Mouse (Mus musculus) cortical plate, adult 2 months (tissue): Measurements from ENCODE around the gene Nrxn3. TPM values are rescaled to one million over a fixed set of nuclear protein-coding genes. Genes with fewer than 3 reads are reported as not detected.

ENCODE experiments used
- H3K27ac ChIP-seq: fragments of 200-500 bp; 2 replicates; pipeline ENCODE4 v1.5.1; 2012; ENCODE audit warnings: low read length, control low read depth, inconsistent platforms; ENCODE audit not compliant: insufficient read depth
- H3K4me1 ChIP-seq: fragments of 200-500 bp; 2 replicates; pipeline ENCODE4 v1.6.1; 2011; ENCODE audit warnings: low read length; ENCODE audit not compliant: control insufficient read depth, insufficient read depth
- H3K4me3 ChIP-seq: fragments of 200-500 bp; 2 replicates; pipeline ENCODE4 v1.5.1; 2011; ENCODE audit warnings: mild to moderate bottlenecking, low read length, control low read depth; ENCODE audit not compliant: insufficient read depth
- CTCF ChIP-seq: fragments of 200-500 bp; IDR thresholded peaks from 2 replicates; pipeline ENCODE4 v1.5.1; 2011; ENCODE audit warnings: mild to moderate bottlenecking, control low read depth, low read length; ENCODE audit not compliant: insufficient read depth; ENCODE audit errors: extremely low read depth
- POLR2A ChIP-seq: fragments of 200-500 bp; IDR thresholded peaks from 2 replicates; pipeline ENCODE4 v1.6.1; 2011; ENCODE audit warnings: mild to moderate bottlenecking, low read length, control low read depth; ENCODE audit not compliant: insufficient read depth; ENCODE audit errors: extremely low read depth
- polyA plus RNA-seq: library from polyadenylated mRNA; depleted of rRNA; stranded (reverse); fragments of >200 nt; gene quantifications from 2 replicates; pipeline ENCODE4 v1.2.3, GENCODE M21; 2012

The Nrxn3 gene
- polyA plus RNA-seq, 1 experiment = 70.2 TPM

DNA sequence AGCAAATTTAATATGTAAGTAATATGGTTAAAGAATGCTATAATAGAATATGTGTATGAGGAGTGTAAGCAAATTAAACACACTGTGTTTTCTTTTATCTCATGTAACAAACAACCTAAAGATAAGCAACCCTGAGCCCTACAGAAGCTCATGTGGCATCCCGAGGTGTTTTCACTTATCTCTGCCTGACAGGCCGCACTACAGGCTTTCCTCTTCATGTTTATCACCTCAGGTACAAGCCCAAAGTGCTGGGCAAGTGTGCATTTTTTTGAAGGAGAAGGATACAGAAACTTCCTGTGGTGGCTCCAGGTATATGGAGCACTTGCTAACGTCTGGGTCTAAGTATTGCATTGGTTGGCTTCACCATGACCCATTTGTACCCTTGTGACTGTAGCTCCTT is 998.3 kb downstream of the Nrxn3 start:
- 0 out of 2 replicates have a peak, but pooled peaks cover 2% of the 10 kb centered on the region for H3K4me1 ChIP-seq
- TF ChIP-seq POLR2A = no peak
- no peak for TF ChIP-seq CTCF

DNA sequence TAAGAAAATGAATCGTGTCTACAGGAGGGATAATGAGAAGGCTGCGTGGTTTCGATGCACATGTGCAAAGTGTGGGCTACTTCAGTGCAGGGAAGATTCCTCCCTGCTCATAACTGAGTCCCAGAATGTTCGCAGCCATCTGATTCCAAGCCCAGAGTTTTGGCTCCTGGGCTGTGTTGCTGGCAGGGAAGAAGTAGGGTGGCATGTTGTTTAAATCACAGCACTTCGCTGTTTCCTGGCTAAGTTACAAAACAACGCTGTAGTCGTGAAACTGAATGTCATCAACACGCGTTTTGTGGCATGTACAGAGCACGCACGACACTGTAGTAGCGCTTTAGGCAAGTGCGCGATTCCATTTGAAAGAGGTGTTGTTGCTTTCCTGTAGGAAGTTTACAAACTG is 999.8 kb downstream of the Nrxn3 start:
- Histone ChIP-seq H3K4me1 (0 out of 2 replicates have a peak, but pooled peaks cover 2% of the 10 kb centered on the region), H3K4me3 (no peak overlapping the region), H3K27ac (no peak overlapping the region)
- TF ChIP-seq CTCF = no peak
- no peak for TF ChIP-seq POLR2A

More for the DNA sequence above, 998.3 kb downstream of the Nrxn3 start:
- H3K4me3 ChIP-seq = no peak overlapping the region
- no peak overlapping the region for H3K27ac ChIP-seq

DNA sequence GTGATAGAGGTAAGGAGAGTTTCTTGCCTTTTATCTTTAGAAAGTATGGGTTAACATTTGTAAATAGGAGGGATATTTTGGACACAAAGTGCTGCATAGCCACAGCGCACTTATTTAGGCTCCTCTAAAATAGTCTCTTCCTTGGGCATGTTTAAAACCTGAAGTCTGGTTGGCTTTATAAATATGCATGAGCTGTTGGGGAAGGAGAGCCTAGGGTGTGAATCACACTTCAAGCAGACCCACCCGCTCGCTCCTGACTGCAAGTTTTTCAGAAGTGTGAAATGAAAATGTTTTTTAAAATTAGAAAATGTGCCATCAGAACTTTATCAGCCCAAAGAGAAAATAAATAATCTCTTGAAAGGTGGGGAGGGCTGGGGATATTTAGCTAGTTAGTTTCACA is 1001.4 kb downstream of the Nrxn3 start:
- Histone ChIP-seq H3K4me1 (0 out of 2 replicates have a peak, but pooled peaks cover 2% of the 10 kb centered on the region), H3K27ac (no peak overlapping the region), H3K4me3 (no peak overlapping the region)
- TF ChIP-seq POLR2A (no peak), CTCF (no peak)

DNA sequence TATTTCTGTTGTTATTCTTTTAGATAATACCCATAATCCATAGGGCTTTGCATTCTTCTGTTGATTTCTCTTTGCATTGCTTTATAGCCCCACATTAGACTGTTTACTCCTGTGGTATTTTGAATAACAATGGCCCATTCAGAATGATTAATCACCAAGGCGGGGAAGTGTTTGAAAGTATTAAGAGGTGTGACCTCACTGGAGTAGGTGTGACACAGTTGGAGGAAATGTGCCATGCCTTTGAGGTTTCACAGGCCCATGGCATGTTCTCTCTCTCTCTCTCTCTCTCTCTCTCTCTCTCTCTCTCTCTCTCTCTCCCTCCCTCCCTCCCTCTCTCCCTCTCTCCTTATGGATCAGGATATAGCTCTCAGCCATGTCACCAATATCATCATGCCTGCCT is 1019.6 kb downstream of the Nrxn3 start:
- TF ChIP-seq POLR2A = no peak
- TF ChIP-seq CTCF = no peak
- Histone ChIP-seq H3K4me1 (no peaks in the 10 kb centered on the region), H3K4me3 (no peak overlapping the region), H3K27ac (no peak overlapping the region)

DNA sequence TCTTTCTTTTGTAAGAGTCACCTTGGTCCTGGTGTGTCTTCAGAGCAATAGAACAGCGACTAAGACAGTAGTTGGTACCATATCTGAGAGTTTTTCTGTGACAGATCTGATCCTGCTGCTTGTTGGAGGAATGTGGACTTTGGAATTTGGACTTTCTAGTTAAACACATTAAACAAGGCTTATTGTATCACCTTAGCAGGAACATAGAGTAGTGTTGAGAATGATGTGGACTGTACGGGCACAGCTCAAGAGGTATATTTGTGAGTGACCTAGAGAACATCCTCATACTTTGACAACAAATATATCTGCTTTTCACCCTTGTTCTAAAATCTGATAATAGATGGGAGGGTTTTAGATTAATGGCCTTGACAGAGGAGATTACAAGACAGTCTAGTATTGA is 1020.1 kb downstream of the Nrxn3 start:
- TF ChIP-seq POLR2A (no peak), CTCF (no peak)
- Histone ChIP-seq H3K4me3 (no peak overlapping the region), H3K27ac (no peak overlapping the region), H3K4me1 (no peaks in the 10 kb centered on the region)

DNA sequence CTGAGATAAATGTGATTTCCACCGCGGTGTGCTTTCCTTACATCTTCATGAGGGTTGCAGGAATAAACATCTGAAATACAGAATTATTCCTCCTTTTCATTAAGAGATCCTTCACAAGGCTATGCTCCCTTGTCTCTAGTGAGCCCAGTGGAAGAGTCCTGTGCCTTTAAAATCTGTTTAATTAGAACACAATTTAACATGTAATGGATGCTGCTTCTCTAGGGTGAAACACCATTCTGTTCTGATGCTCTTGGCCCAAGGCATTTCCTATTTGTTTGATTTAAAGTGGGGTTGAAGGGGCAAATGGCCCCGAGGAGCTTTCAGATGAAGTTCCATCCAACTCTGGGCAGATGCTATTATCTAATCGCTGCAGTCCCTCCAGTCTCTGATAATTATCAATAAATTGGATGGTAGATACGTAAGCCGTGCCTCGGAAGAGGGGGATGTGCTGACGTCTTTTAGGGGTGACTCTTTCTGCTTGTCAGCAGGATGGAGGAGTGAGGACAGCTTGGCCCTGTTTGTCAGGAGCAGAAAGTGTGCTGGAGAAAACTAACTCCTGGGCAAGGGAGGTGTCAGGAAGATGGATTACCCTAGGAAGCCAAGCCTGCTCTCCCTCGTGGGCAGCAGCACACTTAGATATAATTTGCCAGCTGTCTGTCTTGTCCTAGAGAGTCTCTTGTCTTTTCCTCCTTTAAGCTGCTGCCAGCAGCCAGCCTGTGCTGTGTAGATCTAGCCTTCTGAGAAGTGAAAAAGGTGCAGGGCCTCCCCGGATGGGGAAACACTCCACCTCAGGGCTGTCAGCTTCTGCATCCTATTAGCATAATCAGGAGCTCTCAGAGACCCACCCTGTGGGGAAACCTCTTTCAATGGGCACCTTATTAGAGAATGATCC is 1041.8 kb downstream of the Nrxn3 start:
- Histone ChIP-seq H3K4me3 (no peak overlapping the region), H3K27ac (no peak overlapping the region)
- TF ChIP-seq POLR2A (no peak), CTCF (no peak)

DNA sequence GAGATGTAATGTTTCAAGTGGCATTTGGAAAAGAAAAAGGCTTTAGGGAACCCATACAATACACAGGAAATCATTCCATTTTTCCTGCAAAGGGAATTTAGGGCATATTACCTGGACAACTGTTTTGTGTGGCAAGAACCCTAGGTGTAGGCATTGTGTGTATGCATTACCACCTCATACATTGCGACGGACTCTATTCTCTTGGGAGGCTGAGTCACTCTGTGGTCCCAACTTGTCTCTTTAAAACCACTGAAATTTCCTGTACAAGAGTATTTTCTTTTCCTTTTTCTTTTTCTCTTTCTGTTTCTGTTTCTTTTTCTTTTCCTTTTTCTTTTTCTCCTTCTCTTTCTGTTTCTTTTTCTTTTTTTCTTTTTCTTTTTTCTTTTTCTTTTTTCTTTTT is 1042.5 kb downstream of the Nrxn3 start:
- no peaks in the 10 kb centered on the region; the same call in 1 of the 2 replicates for H3K4me1 ChIP-seq
- no peak overlapping the region for H3K27ac ChIP-seq
- H3K4me3 ChIP-seq = no peak overlapping the region
- no peak for TF ChIP-seq POLR2A
- no peak for TF ChIP-seq CTCF

More for the DNA sequence above, 1041.8 kb downstream of the Nrxn3 start:
- no peaks in the 10 kb centered on the region; the same call in 1 of the 2 replicates for H3K4me1 ChIP-seq

DNA sequence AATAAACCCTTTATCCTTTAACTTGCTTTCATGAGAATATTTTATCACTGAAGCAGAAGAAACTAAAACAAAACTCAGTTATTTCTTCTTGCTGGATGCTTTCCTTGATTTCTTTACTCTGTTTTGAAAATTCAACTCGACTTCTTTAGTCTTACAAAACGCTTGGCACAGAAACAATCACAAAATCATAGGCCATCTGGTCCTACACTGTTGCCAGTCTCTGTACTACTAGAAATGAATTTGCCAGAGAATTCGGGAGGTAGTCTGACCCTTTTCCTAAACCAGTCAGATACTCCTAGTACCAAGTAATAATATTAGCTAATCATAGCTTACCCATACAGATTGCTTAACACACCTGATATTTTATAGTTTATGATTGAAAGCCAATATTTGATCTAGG is 1066.1 kb downstream of the Nrxn3 start:
- no peak overlapping the region for H3K27ac ChIP-seq
- H3K4me3 ChIP-seq = no peak overlapping the region
- H3K4me1 ChIP-seq = peaks cover 5% of the 10 kb centered on the region
- TF ChIP-seq CTCF (no peak), POLR2A (no peak)

DNA sequence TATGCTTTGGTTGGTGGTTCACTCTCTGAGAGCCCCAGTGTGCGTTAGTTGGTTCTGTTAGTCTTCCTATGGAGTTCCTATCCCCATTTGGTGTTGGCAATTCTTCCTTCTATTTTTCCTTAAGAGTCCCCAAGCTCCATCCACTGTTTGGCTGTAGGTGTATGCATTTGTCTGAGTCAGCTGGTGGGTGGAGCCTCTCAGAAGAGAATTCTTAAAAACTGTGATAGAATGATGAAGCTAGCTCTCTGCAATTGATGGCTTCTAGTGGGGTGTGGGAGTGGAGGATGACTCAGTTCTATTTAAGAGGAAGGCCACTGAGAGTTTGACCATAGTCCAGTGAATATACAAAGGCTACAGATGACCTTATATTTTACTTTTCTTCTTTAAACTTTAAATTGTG is 1067.3 kb downstream of the Nrxn3 start:
- H3K4me3 ChIP-seq = no peak overlapping the region

DNA sequence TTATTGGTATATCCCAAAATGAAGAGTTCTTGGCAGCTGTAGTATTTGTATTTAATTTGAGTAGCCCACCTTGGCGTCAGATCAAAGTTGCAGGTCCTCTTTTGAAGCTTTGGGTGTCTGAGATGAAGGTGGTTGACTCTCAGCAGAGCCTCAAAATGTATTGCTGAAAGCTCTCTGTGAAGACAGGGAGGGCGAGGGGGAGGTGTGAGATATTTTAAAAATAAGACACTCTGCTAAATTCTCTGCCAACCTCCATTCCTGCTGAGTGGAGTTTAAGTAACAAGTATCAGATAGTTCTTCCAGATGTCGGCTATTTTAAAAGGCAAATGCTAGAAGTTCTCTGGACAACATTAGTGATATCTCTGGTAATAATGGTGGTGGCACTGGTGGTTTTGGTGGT is 1069.2 kb downstream of the Nrxn3 start:
- TF ChIP-seq POLR2A = no peak
- no peak for TF ChIP-seq CTCF
- H3K4me1 ChIP-seq = peaks cover 5% of the 10 kb centered on the region
- no peak overlapping the region for H3K4me3 ChIP-seq
- H3K27ac ChIP-seq = no peak overlapping the region

More for the DNA sequence above, 1067.3 kb downstream of the Nrxn3 start:
- no peak overlapping the region for H3K27ac ChIP-seq
- TF ChIP-seq CTCF (no peak), POLR2A (no peak)
- H3K4me1 ChIP-seq = peaks cover 5% of the 10 kb centered on the region
